Mouse (Mus musculus) spleen, adult 18-20 months (tissue): ENCODE results near the gene Bach1.

Experiments
- DNase-seq, 2 experiments: peaks; one replicate each; pipeline ENCODE4 v3.0.0; 2022; ENCODE audit warnings: mixed read lengths in 2 of 2

Gene Bach1

DNA sequence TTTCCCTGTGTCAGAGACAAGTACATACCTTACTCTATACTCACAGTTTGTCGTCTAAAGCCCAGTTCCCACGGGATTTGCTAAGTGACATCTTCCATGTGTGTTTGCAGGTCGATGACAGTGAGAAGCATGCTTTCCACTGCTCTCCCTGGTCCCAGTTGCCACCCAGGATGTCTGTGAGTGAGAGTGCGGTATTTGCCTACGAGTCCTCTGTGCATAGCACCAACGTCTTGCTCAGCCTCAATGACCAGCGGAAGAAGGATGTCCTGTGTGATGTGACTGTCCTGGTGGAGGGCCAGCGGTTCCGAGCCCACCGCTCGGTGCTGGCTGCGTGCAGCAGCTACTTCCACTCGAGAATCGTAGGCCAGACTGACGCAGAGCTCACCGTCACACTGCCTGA lies 16.5 kb downstream of the Bach1 start:
- DNase-seq: no peak

DNA sequence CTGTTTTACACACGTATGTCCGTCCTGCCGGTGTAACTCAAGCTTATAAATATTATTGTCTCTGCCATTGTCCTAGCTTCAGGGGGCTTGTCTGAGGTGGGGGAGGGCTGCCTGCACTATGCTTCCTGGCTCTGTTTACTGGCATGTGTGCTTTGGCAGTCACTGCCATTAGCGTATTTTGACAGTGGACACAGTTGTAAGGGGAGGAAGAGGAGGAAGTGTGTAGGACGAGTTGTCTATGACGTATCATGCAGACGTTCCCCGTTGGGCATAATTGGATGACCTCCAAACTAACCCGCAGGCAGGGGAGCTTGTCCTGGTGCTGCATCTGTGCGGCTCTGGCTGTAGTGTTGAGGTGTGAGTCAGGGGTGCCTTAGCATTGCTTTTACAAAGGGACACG lies 17.5 kb downstream of the Bach1 start:
- no peak for DNase-seq

DNA sequence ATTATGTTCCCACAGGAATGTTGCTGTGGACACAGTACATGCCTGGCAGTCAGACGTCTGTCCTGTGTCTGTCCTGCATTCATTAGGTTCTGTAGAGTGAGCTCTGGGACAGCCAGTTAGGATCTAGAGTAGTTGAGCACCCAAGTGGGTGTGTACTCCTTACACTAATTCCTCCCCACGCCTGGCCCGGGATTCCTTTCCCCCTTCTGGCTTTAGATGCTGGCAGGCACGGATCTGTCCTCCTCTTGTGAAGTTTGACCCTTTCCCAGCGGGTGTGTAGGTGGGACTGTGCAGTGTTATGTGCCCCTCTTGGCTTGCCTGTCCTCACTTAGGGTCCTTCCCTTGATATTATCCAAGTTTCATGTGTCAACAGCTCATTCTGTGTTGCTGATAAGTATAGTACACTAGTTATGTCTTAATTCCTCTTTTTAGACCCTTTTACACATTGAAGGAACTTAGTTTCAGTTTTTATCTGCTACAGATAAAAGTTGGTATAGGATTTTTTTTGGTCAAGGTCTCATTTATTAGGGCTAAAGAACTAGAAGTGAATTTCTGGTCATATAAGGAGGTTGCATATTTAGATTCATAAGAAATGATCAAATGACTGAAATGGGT lies 18.4 kb downstream of the Bach1 start:
- DNase-seq: no peak

GRCm38 (mm10) chr16:87719071-87719470 lies 20.3 kb downstream of the Bach1 start:
- DNase-seq: no peak

DNA sequence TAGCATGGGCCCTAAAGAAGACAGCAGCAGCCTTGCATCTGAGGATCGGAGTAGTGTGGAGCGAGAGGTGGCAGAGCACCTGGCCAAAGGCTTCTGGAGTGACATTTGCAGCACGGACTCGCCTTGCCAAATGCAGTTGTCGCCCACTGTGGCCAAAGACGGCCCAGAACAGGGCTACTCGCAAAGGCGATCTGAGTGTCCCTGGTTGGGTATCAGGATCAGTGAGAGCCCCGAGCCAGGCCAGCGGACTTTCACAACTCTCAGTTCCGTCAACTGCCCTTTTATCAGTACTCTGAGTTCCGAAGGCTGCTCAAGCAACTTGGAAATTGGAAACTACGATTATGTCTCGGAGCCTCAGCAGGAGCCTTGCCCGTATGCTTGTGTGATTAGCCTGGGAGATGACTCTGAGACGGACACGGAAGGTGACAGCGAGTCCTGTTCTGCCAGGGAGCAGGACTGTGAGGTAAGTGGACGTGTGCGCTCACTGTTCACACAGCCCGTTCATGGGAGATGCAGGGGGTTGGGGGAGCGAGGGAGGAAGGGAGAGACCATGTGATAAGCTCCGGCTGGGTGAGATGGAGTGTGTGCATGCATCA lies 21.0 kb downstream of the Bach1 start:
- DNase-seq: no peak

DNA sequence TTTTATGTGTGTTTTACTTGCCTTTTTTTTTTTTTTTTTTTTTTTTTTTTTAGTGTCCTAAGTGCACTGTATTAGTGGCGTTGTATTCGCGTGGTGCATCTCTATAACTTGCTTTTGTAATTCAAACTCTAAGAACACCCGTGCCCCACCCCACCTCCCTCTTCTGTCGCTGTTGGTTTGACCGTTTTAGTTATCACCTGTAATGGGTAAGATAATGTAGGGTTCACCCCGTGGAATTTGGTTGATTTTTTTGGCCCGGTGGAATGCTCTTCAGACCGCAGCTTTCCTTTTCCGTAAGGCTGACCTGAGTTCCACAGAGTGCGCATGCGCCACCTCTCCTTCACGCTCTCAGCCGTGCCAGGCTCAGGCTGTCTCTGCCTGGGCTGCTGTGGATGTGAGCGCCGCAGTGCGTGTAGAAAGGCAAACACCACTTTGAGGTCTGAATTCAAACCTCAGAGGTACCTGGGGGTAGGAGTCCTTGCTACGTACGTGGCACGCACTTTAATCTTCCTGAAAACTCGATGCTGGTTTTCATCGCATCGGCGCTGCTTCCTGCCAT lies 22.2 kb downstream of the Bach1 start:
- DNase-seq: no peak

DNA sequence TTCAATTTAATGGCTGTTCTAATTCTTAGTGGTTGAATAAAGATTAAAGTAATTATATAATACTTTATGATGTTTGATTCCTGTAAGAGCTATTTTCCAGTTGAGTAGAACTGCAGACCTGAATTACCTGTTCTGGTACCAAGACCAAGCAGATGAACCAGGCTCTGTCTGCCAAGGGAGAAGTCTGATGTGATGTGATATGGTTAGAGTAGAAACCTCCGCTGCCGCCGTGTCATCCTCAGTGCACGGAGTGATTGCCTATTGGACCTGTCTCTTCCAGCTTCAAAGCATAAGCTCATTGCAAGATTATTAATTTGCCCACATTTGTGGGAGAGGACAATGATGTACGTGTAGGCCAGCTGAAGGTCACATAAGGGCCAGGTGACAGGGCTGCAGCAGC lies 24.1 kb downstream of the Bach1 start:
- no peak for DNase-seq

DNA sequence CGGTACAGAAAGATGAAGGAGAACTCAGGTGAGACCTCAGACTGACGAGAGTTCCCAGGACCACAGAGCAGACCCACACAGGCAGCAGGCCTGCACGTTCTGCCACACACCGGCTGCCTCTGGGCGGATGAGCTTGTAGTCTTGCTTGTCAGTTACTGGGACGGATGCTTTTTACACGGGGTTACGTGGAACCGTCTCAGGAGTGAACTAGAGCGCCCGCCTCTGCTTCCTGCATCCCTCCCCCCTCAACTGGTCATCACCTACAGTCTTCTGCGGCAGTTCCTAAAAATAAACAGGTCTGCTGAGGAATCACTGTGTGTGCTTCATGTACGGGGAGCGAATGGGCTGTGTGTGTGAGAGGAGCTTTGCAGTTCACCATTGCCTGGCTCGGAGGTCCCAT lies 24.7 kb downstream of the Bach1 start:
- no peak for DNase-seq

DNA sequence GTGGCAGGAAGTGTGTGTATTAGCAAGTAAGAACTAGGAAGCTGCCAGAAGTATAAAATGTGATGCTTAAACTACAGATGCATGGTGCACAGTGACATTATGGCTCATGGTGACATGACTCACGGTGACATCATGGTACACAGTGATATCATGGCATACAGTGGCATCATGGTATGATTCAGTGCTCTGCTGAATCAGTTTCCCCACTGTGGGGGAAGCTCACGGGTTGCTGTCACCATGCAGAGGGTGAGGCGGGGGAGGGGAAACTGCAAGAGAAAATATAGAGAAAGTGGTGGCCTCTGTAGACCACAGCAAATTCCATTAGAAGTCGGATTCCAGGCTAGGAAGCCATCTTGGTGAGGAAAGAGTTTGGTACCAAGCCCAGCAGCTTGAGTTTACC lies 26.1 kb downstream of the Bach1 start:
- no peak for DNase-seq

DNA sequence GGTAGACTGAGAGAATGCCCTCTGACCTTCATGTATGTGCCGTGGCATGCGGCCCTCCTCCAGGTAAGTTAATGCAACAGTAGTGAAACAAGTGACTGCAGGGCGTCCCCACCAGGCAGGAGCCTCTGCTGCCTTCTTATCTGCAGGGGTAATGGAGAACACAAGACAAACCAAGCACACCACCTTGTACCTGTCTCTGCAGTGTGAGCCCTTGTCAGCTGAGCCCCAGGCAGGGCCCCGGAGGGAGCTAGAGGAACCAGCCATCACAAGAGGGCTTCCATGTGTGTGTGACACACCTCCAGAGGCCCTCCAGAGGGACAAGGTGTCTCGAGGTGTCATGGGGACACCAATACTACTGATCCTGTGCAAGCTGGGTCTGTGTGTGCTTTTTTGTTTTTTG lies 26.5 kb downstream of the Bach1 start:
- DNase-seq: no peak

GRCm38 (mm10) chr16:87725963-87726362 lies 27.2 kb downstream of the Bach1 start:
- DNase-seq: no peak

GRCm38 (mm10) chr16:87726369-87726768 lies 27.6 kb downstream of the Bach1 start:
- DNase-seq: no peak

DNA sequence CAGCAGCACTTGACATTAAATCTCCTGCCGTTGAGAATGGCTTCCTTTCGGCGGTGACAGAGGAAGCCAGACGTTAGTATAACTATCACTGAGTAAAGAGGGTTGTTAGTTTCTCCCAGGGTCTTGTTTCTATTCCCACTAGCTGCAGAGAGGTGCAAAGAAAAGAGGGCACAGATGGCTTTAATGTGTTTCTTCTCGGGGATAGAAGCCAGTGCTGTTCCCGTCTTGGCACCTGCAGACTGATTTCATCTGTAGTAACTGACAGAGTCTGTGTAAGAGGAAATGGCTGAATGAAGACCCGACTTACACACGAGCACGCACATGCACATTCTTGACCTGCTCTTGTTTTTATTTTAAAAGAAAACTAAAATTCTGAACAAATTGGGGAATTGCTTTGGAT lies 28.5 kb downstream of the Bach1 start:
- DNase-seq: no peak

- no peak for DNase-seq
Observed at GRCm38 (mm10) chr16:87727918-87728317, 29.2 kb downstream of the Bach1 start.

GRCm38 (mm10) chr16:87728703-87729102 lies 30.0 kb downstream of the Bach1 start:
- no peak for DNase-seq

GRCm38 (mm10) chr16:87729469-87729868 lies 30.7 kb downstream of the Bach1 start:
- no peak for DNase-seq

DNA sequence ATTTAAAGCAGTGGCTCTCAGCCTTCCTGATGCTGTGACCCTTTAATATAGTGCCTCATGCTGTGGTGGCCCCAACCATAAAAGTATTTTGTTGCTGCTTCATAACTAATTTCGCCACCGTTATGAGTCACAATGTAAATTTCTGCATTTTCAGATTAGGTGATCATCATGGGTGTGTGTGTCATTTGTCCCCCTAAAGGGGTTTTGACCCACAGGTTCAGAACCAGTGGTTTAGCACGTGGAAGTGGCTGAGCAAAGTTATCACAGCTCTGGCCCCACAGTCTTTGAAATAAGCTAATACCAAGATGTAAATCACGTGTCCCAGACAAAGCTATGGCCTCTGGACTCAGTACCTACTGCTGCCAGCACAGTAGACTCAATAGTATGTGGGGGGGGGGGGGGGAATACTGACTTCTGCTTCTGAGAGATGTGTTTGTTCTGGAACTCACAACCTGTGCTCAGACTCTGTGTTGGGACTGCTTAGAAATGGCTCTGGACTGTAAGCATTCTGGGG lies 36.2 kb downstream of the Bach1 start:
- no peak for DNase-seq

DNA sequence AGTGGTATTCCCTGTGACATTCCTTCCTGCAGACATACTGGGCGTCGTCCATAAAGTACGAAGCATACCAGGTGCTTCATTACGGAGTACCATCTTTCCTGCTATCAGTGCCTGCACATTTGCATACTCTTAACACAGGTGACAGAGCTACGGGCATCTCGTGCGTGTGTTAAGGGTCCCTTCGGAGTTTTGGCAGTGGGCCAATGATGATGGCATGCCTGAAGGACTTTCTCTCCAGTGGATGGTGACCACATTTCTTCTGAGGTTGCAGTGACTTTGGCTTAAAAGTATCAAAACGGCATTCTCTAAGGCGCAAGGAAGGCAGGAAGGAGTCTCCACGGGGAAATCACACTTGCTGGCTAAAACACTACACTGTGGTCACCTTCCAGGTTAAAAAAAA lies 37.4 kb downstream of the Bach1 start:
- DNase-seq: no peak

DNA sequence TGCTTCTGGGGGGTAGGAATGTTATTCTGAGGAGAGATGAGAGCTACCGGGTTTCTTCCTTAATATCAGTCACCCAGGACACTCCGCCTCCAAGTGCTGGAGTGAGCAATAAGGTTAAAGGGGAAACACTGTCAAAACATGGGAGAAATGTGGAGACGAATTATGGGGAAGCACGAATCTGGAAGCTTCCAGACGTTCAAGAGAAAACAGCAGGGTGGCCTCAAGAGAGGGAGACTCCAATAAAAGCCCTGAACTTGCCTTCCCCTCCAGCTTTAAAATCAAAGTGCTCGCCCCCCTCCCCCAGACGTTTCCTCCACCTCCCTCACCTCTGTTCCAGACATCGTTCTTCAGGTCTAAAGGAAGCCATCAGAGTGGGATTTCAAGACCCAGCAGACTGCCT lies 38.6 kb downstream of the Bach1 start:
- DNase-seq: no peak

GRCm38 (mm10) chr16:87737842-87738639 lies 39.3 kb downstream of the Bach1 start:
- no peak for DNase-seq

DNA sequence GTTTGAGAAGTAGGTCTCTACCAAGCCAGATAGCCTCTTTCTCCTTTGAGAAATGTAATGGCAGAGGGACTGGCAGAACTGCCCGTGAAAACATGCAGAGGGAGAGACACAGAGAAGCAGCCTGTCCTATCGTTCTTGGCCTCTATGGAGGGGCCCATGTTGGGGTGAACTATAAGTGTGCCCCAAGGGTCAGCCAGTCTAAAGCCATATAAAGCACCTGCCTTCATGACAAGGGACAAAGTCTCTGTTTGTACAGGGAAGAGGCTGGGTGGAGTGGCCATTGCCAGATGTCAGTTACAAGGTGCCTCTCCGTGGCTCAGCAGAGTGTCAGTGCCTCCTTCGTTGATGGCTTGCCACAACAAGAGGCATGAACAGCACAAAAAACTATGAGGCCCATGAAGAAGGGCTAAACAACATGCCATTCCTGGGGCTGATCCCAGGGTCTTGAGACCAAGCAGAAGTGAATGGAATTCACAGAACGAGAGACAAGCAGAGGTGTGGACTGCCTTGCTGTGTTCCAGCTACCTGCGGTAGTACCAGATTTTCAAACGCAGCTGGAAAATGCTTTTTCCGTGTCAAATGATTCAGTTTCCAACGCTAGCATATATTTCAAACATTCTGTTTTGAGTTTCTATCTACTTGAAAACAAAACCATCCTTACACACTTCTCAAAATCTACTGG lies 42.4 kb downstream of the Bach1 start:
- DNase-seq: no peak

- DNase-seq: no peak
Observed at GRCm38 (mm10) chr16:87743661-87744060, 44.9 kb downstream of the Bach1 start.

GRCm38 (mm10) chr16:87744338-87744737 lies 45.6 kb downstream of the Bach1 start:
- no peak for DNase-seq
